Mouse (Mus musculus) E14TG2a.4 (cell line): ENCODE results near the gene Cdk17.

Experiments
- CTCF ChIP-seq: conservative IDR thresholded peaks from 2 replicates; pipeline ENCODE4 v1.5.1; 2014; ENCODE audit warnings: low read length
- NANOG ChIP-seq: IDR thresholded peaks from 2 replicates; pipeline ENCODE4 v1.6.1; 2014; ENCODE audit warnings: borderline replicate concordance, low read length, mixed read lengths
- POU5F1 ChIP-seq: IDR thresholded peaks from 2 replicates; pipeline ENCODE4 v1.6.1; 2014; ENCODE audit warnings: low read length, borderline replicate concordance

DNA sequence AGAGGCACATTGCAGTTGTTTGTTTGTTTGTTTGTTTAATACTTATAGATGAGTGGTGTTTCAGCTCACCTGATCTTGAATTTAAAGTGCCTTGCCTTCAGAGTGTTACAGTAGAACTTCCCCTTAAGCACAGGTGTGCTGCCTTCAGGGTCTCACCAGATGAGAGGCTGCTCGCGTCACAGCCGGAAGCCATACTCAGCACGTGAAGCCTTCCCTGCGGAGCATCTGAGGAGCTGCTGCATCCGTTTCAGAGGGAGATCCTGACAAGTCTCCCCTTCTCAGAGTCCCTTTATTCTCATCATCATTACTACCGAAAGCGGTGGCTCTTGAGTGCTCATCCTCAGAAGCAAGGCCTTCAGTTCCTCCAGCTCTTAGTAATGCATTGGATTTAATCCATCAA, 87.7 kb downstream of the Cdk17 start:
- TF ChIP-seq CTCF = no peak
- no peak for TF ChIP-seq NANOG
- TF ChIP-seq POU5F1 = no peak
